Mouse (Mus musculus): ENCODE results near the gene Wipf2. TPM values are rescaled to one million over a fixed set of nuclear protein-coding genes. Genes with fewer than 3 reads are reported as not detected.
"Not testable (repeated sequence)": the region's sequence is repeated elsewhere in the genome, so short reads cannot be mapped to it uniquely, and the experiment has no call there.

The Wipf2 gene
- polyA plus RNA-seq, 1 experiment from 2014 or later, result 5.4 TPM

DNA sequence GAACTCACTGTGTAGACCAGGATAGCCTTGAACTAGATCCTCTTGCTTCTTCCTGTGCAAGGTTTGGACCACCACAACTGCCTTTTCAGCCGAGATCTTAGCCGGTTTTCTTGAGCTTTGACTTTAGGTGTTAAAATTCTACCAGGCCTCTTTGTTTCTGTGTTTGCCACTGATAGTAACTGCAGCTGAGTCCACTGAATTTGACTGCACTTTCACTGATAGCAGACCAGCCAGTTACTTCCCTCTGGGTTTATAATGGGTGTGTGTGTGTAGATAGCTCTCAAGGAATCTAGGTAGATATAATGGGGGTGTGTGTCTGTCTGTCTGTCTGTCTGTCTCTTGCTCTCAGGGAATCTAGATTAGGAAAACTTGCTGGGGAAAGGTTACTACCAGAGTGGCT, 41.1 kb downstream of the Wipf2 start:
- H3K36me3 ChIP-seq (ENCODE audit: insufficient read depth, low read length), result peaks cover 17% of the 10 kb centered on the region
- H3K27ac ChIP-seq (ENCODE audit: low read length), result peak overlapping the region; percentile 85
- ATAC-seq (ENCODE audit: low FRiP score, low TSS enrichment), result no peak
- H3K4me2 ChIP-seq (replicated peaks; ENCODE audit: low read depth, low read length), result no peak overlapping the region
- no peak overlapping the region for H3K4me3 ChIP-seq (ENCODE audit: low read length)
- H3K27me3 ChIP-seq (ENCODE audit: insufficient read depth, low read length), result no peaks in the 10 kb centered on the region
- no peak overlapping the region for H3K9ac ChIP-seq (replicated peaks; ENCODE audit: low read length)
- 76% methylated on average over 2 of the region's 2 CpGs for WGBS
- H3K9me3 ChIP-seq (ENCODE audit: low read length), result no peaks in the 10 kb centered on the region
- H3K4me1 ChIP-seq (ENCODE audit: insufficient read depth, low read length), result peaks cover 36% of the 10 kb centered on the region

DNA sequence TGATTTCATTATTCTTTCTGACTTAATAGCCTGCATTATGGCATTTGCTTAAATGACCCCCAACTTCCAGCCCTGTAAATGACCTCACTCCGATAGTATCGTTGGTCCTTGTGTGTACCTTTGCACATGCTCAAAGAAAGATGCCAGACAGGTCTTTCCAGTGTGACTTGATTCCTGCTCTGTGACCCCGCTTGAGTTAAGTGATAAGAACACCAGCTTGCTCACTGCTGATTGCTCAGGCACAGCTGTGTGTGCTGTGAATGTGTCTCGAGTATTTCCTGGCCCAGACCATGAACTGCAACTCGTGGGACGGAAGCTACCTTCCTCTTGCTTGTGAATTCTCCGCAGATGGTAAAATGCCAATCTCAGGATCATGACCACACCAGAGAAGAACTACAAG, 41.6 kb downstream of the Wipf2 start:
- no peak overlapping the region for H3K9ac ChIP-seq (replicated peaks; ENCODE audit: low read length)
- no peak overlapping the region for H3K4me3 ChIP-seq (ENCODE audit: low read length)
- 58% methylated on average over 7 of the region's 7 CpGs for WGBS
- no peak for ATAC-seq (ENCODE audit: low FRiP score, low TSS enrichment)
- no peaks in the 10 kb centered on the region for H3K27me3 ChIP-seq (ENCODE audit: insufficient read depth, low read length)
- peaks cover 12% of the 10 kb centered on the region for H3K36me3 ChIP-seq (ENCODE audit: insufficient read depth, low read length)
- H3K4me2 ChIP-seq (replicated peaks; ENCODE audit: low read depth, low read length), result no peak overlapping the region
- no peaks in the 10 kb centered on the region for H3K9me3 ChIP-seq (ENCODE audit: low read length)
- H3K27ac ChIP-seq (ENCODE audit: low read length), result peak overlapping the region; percentile 62
- H3K4me1 ChIP-seq (ENCODE audit: insufficient read depth, low read length), result peaks cover 38% of the 10 kb centered on the region

DNA sequence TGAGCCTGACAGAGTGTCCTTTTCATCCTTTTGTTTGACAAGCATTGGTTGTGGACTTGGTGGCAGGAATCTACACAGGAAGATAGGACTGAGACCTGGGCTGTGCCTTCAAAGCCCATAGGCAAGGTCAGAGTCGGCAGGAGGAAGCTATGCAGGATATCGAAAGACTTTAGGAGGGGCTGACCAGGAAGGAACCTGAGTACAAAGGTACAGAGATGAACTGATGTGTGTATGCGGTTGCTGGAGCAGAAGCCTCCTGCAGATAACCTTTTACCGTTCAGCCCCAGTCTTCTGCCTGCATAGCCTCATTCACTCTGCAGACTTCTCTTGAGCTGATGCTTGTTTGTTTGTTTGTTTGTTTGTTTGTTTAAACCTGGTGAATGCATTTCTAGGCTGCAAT, 42.1 kb downstream of the Wipf2 start:
- H3K4me1 ChIP-seq (ENCODE audit: insufficient read depth, low read length), result peaks cover 38% of the 10 kb centered on the region
- H3K27me3 ChIP-seq (ENCODE audit: insufficient read depth, low read length), result no peaks in the 10 kb centered on the region
- H3K4me2 ChIP-seq (replicated peaks; ENCODE audit: low read depth, low read length), result no peak overlapping the region
- WGBS, result 57% methylated on average over 4 of the region's 4 CpGs
- no peak for ATAC-seq (ENCODE audit: low FRiP score, low TSS enrichment)
- no peaks in the 10 kb centered on the region for H3K9me3 ChIP-seq (ENCODE audit: low read length)
- peak overlapping the region; percentile 62 for H3K27ac ChIP-seq (ENCODE audit: low read length)
- H3K36me3 ChIP-seq (ENCODE audit: insufficient read depth, low read length), result peaks cover 10% of the 10 kb centered on the region
- H3K4me3 ChIP-seq (ENCODE audit: low read length), result no peak overlapping the region
- H3K9ac ChIP-seq (replicated peaks; ENCODE audit: low read length), result no peak overlapping the region

DNA sequence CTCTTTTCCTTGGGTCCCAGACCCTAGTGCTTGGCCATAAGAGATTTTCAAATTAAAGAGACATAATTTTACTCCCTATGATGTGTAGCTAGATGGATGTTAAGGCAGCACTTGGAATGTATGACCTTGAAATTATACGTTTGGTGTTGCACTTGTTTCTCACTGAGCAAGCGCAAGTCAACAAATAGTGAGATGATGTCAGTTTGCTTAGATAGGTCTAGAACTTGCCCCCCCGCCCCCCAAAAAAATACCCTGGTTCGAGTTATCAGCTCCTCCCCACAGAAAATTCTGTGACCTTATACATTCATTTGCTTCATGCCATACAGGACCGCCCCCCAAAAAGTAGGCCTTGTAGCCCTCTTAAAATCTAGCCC, 43.6 kb downstream of the Wipf2 start:
- Histone ChIP-seq H3K4me1 (ENCODE audit: insufficient read depth, low read length) (peaks cover 38% of the 10 kb centered on the region), H3K27me3 (ENCODE audit: insufficient read depth, low read length) (no peaks in the 10 kb centered on the region), H3K36me3 (ENCODE audit: insufficient read depth, low read length) (peaks cover 5% of the 10 kb centered on the region; the same call in 1 of the 2 replicates), H3K4me2 (replicated peaks; ENCODE audit: low read depth, low read length) (peak overlapping the region; percentile 97), H3K4me3 (ENCODE audit: low read length) (peak overlapping the region; percentile 66), H3K9ac (replicated peaks; ENCODE audit: low read length) (no peak overlapping the region; the same call in 1 of the 2 replicates), H3K9me3 (ENCODE audit: low read length) (no peaks in the 10 kb centered on the region), H3K27ac (ENCODE audit: low read length) (no peak overlapping the region)
- 59% methylated on average over 5 of the region's 5 CpGs for WGBS
- no peak for ATAC-seq (ENCODE audit: low FRiP score, low TSS enrichment)

DNA sequence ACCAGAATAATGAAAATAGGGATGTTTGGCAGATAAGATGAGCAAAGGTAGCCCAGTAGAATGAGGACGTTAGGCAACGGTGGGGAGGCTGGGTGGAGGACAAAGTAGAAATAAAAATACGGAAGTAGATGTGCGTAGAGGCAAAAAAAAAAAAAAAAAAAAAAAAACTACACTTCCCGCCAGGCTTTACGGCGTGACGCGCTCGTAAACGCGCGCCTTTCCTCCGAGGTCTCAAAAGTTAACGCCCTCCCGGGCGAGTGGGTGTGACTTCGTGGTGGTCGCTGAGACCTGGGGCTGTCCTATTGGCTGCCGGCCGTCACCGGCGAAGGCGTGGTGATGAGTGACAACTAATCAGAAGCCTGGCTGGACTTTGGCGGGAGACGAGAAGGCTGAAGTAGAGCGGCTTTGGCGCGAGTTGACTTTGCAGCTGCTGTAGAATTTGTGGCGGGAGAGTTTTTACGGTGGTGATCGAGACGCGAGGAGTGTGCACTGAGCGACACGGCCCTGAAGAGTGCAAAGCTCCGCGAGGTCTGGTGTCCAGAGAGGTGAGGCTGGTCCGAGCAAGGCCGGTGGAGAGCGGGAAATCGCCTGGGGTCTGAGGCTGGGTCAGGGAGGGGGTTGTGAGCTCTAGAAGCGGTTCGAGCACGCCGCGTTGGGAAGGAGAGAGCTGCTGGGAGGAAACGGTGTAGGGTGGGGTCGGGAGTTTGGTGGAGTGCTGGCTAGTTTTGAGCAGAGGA, 44.2 kb downstream of the Wipf2 start, which contains the start of gene Cdc6:
Cdc6 (plus strand) TSS at position 365 of the 737 bp plus-strand sequence.
- Histone ChIP-seq H3K4me2 (replicated peaks; ENCODE audit: low read depth, low read length) (peak within 1 kb of the TSS; percentile 97), H3K4me3 (ENCODE audit: low read length) (peak within 1 kb of the TSS; percentile 66), H3K9me3 (ENCODE audit: low read length) (no peaks in the 10 kb centered on the region), H3K27ac (ENCODE audit: low read length) (peak within 1 kb of the TSS; percentile 47; the same call in 1 of the 2 replicates), H3K4me1 (ENCODE audit: insufficient read depth, low read length) (peaks cover 33% of the 10 kb centered on the region), H3K9ac (replicated peaks; ENCODE audit: low read length) (peak within 1 kb of the TSS; percentile 75), H3K27me3 (ENCODE audit: insufficient read depth, low read length) (no peaks in the 10 kb centered on the region), H3K36me3 (ENCODE audit: insufficient read depth, low read length) (peaks cover 5% of the 10 kb centered on the region; the same call in 1 of the 2 replicates)
- under 1% methylated on average over 48 of the region's 49 CpGs for WGBS
- ATAC-seq (ENCODE audit: low FRiP score, low TSS enrichment), result peak; percentile 97

DNA sequence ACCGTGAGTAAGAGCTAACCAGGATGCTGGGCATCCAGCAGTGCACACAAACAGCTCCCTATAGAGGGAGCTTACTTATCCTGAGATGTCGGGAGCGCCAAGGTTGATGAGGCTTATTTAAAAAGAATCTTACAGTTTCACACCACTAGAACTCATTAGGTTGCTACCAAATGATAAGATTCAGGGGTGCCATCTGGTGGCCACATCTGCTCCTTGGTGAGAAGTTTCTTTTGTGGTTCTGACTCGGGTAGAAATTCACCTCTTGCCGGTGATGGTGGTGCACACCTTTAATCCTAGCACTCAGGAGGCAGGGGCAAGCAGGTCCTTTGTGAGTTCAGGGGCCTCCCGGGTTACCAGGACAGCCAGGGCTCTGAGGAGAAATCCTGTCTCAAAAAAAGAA, 46.2 kb downstream of the Wipf2 start:
- no peak for ATAC-seq (ENCODE audit: low FRiP score, low TSS enrichment)
- Histone ChIP-seq H3K9ac (replicated peaks; ENCODE audit: low read length) (peak overlapping the region; percentile 57), H3K4me1 (ENCODE audit: insufficient read depth, low read length) (peaks cover 20% of the 10 kb centered on the region), H3K27me3 (ENCODE audit: insufficient read depth, low read length) (no peaks in the 10 kb centered on the region), H3K9me3 (ENCODE audit: low read length) (no peaks in the 10 kb centered on the region), H3K36me3 (ENCODE audit: insufficient read depth, low read length) (peaks cover 13% of the 10 kb centered on the region), H3K4me3 (ENCODE audit: low read length) (no peak overlapping the region), H3K4me2 (replicated peaks; ENCODE audit: low read depth, low read length) (peak overlapping the region; percentile 97), H3K27ac (ENCODE audit: low read length) (no peak overlapping the region)
- WGBS, result 38% methylated on average over 6 of the region's 6 CpGs

DNA sequence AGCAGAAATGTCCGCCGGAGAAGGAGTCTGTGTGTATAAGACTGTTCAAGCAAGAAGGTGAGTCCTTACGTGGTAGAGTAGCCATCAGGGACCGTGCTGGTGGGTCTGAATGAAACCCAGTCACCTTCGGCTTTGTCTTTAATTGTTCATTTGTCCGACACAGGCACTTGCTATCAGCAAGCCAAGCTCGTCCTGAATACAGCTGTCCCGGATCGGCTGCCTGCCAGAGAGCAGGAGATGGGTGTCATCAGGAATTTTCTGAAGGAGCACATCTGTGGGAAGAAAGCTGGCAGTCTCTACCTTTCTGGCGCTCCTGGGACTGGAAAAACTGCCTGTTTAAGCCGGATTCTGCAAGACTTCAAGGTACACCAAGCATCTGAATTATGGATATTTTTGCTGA, 47.0 kb downstream of the Wipf2 start:
- H3K27me3 ChIP-seq (ENCODE audit: insufficient read depth, low read length), result no peaks in the 10 kb centered on the region
- H3K36me3 ChIP-seq (ENCODE audit: insufficient read depth, low read length), result peaks cover 19% of the 10 kb centered on the region
- H3K4me1 ChIP-seq (ENCODE audit: insufficient read depth, low read length), result peaks cover 20% of the 10 kb centered on the region
- no peak overlapping the region for H3K4me3 ChIP-seq (ENCODE audit: low read length)
- H3K9ac ChIP-seq (replicated peaks; ENCODE audit: low read length), result no peak overlapping the region
- no peak overlapping the region for H3K27ac ChIP-seq (ENCODE audit: low read length)
- ATAC-seq (ENCODE audit: low FRiP score, low TSS enrichment), result no peak
- 89% methylated on average over 11 of the region's 11 CpGs for WGBS
- H3K9me3 ChIP-seq (ENCODE audit: low read length), result no peaks in the 10 kb centered on the region
- no peak overlapping the region for H3K4me2 ChIP-seq (replicated peaks; ENCODE audit: low read depth, low read length)

DNA sequence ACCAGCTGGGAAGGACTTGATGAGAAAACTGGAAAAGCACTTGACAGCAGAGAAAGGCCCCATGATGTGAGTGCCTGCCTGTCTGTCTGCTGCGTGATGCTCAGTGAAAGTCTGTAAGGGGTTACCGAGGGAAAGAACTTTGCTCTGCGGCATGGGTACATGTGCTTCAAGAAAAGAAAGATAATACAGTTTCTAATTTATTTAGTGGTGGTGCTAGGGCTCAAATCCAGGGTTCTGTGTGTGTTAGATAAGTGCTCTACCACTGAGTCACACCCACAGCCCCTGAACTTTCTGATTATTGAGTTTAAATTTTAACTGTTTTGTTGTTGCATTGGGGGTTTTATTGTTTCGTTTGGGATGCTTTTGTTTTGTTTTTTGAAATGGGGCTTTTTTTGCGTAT, 48.1 kb downstream of the Wipf2 start:
- WGBS, result 90% methylated on average over 5 of the region's 5 CpGs
- Histone ChIP-seq H3K27ac (ENCODE audit: low read length) (no peak overlapping the region), H3K4me1 (ENCODE audit: insufficient read depth, low read length) (peaks cover 20% of the 10 kb centered on the region), H3K9ac (replicated peaks; ENCODE audit: low read length) (no peak overlapping the region), H3K9me3 (ENCODE audit: low read length) (no peaks in the 10 kb centered on the region), H3K36me3 (ENCODE audit: insufficient read depth, low read length) (peaks cover 27% of the 10 kb centered on the region), H3K4me2 (replicated peaks; ENCODE audit: low read depth, low read length) (no peak overlapping the region), H3K27me3 (ENCODE audit: insufficient read depth, low read length) (no peaks in the 10 kb centered on the region), H3K4me3 (ENCODE audit: low read length) (no peak overlapping the region)
- no peak for ATAC-seq (ENCODE audit: low FRiP score, low TSS enrichment)

DNA sequence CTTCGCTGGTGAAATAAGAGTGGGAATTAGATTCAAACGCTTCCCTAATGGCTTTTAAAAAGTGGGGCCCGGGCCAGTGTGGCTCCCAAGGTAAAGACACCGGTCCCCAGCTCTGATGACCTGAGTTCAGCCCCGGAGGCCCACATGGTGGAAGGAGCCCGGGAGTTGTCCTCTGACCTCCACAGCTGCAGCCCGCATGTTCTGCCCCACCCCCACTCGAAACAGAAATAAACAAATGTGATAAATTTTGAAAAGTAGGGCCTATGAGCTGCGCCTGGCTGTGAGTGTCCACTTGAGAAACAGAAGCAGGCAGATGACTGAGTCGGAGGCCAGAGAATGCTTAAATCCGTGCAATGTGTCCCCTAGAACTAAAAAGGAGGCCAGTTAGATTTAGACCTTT, 50.8 kb downstream of the Wipf2 start:
- ATAC-seq (ENCODE audit: low FRiP score, low TSS enrichment), result no peak
- Histone ChIP-seq H3K9ac (replicated peaks; ENCODE audit: low read length) (no peak overlapping the region), H3K9me3 (ENCODE audit: low read length) (no peaks in the 10 kb centered on the region), H3K27me3 (ENCODE audit: insufficient read depth, low read length) (no peaks in the 10 kb centered on the region), H3K4me3 (ENCODE audit: low read length) (no peak overlapping the region), H3K36me3 (ENCODE audit: insufficient read depth, low read length) (peaks cover 44% of the 10 kb centered on the region), H3K27ac (ENCODE audit: low read length) (no peak overlapping the region), H3K4me2 (replicated peaks; ENCODE audit: low read depth, low read length) (no peak overlapping the region), H3K4me1 (ENCODE audit: insufficient read depth, low read length) (peaks cover 7% of the 10 kb centered on the region)
- WGBS, result 65% methylated on average over 11 of the region's 11 CpGs

DNA sequence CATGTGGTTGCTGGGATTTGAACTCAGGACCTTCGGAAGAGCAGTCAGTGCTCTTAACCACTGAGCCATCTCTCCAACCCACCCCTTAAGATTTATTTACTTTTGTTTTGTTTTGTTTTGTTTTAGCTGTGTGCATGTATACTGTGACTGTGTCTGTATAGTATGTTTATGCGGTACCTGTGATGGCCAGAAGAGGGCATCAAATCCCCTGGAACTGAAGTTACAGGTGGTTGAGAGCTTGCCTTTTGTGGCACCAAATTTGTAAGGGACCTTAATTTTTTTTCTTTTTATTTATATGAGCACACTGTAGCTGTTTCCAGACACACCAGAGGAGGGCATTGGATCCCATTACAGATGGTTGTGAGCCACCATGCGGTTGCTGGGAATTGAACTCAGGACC, 52.9 kb downstream of the Wipf2 start:
- peaks cover 55% of the 10 kb centered on the region for H3K36me3 ChIP-seq (ENCODE audit: insufficient read depth, low read length)
- ATAC-seq (ENCODE audit: low FRiP score, low TSS enrichment); H3K4me2 ChIP-seq (replicated peaks; ENCODE audit: low read depth, low read length); H3K4me3 ChIP-seq (ENCODE audit: low read length); H3K4me1 ChIP-seq (ENCODE audit: insufficient read depth, low read length); H3K27me3 ChIP-seq (ENCODE audit: insufficient read depth, low read length); H3K27ac ChIP-seq (ENCODE audit: low read length); H3K9ac ChIP-seq (replicated peaks; ENCODE audit: low read length); H3K9me3 ChIP-seq (ENCODE audit: low read length): not testable (repeated sequence)
- 97% methylated on average over 3 of the region's 3 CpGs for WGBS

Data from kidney, embryonic 16.5 days (tissue).